Mouse (Mus musculus): ENCODE results near the gene Gpa33.
"Not testable (repeated sequence)": the region's sequence is repeated elsewhere in the genome, so short reads cannot be mapped to it uniquely, and the experiment has no call there.

The Gpa33 gene

DNA sequence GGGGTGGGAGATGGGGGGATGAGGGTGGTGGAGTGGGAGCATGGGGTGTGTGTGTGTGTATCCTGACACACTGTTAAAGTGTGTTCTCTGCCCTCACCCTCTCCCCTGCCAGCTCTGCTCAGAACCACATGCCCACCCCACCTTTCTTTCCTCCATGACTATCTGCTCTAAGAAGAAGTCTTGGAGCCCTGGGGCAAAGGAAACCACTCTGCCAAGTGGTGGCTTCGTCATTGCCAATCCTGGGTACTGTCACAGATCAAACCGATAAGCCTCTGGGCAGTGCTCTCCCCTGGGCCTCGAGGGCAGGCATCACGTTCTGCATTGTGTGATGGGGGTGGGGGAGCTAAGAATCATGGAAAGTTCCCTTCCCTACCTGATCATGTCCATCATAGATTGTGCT is 2.3 kb downstream of the Gpa33 start:
- DNase-seq (ENCODE audit: extremely low read depth, low read depth), result no peak

- no peak for DNase-seq (ENCODE audit: extremely low read depth, low read depth)
These were observed 5.2 kb downstream of the Gpa33 start for GRCm38 (mm10) chr1:166135091-166135740.

- DNase-seq (ENCODE audit: extremely low read depth, low read depth), result no peak
These were observed 7.4 kb downstream of the Gpa33 start for GRCm38 (mm10) chr1:166137244-166137938.

- DNase-seq (ENCODE audit: extremely low read depth, low read depth), result no peak
These were observed 8.1 kb downstream of the Gpa33 start for GRCm38 (mm10) chr1:166138136-166138535.

GRCm38 (mm10) chr1:166139113-166139512 is 9.1 kb downstream of the Gpa33 start:
- DNase-seq (ENCODE audit: extremely low read depth, low read depth), result no peak

- DNase-seq (ENCODE audit: extremely low read depth, low read depth), result no peak
These were observed 9.7 kb downstream of the Gpa33 start for GRCm38 (mm10) chr1:166139620-166140184.

DNA sequence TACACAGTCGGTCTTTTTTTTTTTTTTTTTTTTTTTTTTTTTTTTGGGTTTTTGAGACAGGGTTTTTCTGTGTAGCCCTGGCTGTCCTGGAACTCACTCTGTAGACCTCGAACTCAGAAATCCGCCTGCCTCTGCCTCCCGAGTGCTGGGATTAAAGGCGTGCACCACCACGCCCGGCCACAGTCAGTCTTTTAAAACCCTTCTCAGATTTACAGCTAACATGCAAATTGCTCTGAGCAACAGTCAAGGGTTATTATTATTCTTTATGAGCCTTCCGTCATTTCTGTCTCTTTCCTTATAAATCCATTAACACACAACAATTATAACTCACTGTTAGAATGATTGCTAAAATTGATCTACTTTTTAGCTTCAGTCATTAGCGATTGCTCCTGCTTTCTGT is 11.8 kb downstream of the Gpa33 start:
- not testable (repeated sequence) for DNase-seq (ENCODE audit: extremely low read depth, low read depth)

GRCm38 (mm10) chr1:166142369-166142768 is 12.3 kb downstream of the Gpa33 start:
- DNase-seq (ENCODE audit: extremely low read depth, low read depth), result no peak

GRCm38 (mm10) chr1:166146626-166147025 is 16.6 kb downstream of the Gpa33 start:
- DNase-seq (ENCODE audit: extremely low read depth, low read depth), result no peak

DNA sequence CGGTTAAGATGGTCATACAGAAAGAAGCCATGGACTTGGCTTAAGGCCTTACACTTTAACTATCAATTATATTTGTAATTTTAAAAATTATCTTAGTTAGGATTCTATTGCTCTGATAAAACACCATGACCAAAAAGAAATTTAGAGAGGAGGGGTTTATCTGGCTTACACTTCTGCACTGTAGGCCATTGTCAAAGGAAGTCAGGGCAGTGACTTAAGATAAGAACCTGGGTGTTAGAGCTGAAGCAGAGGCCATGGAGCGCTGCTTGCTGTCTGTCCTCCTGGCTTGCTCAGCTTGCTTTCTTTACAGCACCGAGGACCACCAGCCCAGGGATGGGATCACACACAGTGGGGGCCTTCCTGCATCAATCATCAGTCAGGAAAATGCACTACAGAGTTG is 17.6 kb downstream of the Gpa33 start:
- DNase-seq (ENCODE audit: extremely low read depth, low read depth), result no peak

GRCm38 (mm10) chr1:166149441-166149840 is 19.4 kb downstream of the Gpa33 start:
- no peak for DNase-seq (ENCODE audit: extremely low read depth, low read depth)

GRCm38 (mm10) chr1:166150035-166150434 is 20.0 kb downstream of the Gpa33 start:
- DNase-seq (ENCODE audit: extremely low read depth, low read depth), result no peak

GRCm38 (mm10) chr1:166151341-166151740 is 21.3 kb downstream of the Gpa33 start:
- no peak for DNase-seq (ENCODE audit: extremely low read depth, low read depth)

DNA sequence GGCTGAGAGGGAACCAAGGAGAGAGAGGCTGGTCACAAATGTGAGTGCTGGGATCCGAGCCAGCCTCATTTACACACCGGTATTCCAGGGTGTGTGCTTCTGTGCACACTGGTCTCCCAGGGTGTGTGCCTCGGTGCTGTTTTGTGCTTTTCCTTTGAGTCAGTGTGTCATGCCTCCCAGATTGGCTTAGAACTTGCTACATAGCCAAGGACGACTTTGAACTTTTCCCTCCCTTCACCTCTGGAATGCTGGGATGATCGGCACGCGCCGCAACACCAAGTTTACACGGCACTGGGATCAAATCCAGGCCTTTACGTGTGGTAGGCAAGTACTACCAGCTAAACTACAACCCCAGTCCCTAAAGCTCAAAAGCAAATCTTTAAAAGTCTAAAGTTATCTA is 22.0 kb downstream of the Gpa33 start:
- no peak for DNase-seq (ENCODE audit: extremely low read depth, low read depth)

GRCm38 (mm10) chr1:166153351-166154120 is 23.5 kb downstream of the Gpa33 start:
- peak; percentile 80 for DNase-seq (ENCODE audit: extremely low read depth, low read depth)

DNA sequence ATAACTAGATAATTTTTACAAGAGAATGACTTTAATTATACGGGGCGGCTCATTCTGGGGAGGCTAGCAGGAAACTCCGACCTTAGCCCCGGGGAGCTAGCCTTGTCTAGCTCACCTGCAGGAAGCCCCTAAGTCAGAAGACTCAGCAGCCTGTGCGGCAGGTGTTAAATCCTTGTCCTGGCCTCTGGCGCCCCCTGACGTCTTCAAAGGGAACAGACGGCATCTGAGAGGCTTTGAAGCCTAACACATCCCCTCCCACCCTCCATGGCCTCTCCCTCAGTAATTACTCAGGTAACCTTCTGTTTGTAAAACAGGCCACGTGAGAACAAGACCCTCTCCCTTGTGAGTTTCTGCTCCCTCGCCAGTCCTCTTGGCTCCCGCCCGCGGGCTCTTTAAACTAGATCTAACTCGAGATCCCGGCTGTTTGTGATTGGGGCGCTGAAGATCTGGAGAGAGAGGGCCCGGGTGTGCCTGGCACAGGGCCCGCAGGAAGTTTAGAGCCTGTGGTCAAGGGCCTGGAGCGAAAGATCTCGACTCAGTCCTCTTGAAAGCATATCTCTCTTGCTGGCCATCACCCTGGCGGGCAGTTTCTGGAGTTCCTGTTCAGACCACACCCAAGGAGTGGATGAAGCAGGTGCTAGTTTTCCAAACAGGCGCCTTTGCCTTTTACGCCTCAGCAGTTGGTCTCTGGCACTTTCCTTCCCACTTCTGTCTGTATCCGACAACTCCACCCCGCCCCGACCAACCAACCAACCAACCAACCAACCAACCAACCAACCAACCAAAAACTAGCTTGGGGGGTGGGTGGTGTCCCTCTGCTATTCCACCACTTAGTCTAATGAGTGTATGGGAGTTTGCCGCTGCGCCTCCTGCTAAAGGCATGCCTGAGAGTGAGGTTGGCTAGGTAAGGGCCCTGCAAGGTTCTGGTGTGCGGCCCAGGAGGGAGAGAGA is 24.4 kb downstream of the Gpa33 start:
- no peak for DNase-seq (ENCODE audit: extremely low read depth, low read depth)

DNA sequence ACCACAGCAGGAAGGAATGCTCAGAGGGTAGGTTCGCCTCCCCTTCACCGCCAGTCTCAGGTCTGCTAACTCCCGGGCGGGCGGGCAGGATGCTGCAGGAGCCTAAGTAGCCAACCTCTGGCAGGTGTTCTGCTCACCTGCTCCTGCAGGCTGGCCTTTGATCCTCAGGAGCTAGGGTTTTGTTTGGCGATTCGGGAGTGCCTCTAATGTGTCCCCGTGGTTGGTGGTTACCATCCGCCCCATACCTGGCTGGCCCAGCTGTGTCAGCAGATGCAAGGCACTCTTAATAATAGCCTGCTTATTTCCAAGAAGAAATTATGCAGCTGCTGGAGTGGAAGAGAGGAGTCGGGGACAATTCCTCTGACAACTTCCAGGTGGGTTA is 25.1 kb downstream of the Gpa33 start:
- no peak for DNase-seq (ENCODE audit: extremely low read depth, low read depth)

DNA sequence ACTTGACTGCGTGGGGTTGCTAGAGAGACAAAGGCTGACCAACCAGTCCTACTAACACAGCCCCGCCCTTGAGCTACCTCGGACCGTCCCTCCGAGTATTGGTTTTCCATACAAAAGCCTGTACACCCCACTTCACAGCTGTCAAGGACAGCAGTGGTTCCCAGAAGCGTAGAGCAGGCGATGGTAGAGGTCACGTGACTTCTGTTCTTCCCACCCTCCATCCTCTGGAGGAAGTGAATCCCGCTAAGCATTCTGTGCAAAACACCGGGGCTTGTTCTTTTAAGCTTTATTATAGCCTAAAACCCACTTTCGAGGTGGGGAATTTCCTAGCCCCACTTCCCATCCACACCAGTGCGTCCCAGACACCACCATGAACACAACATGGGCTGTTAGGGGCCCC is 27.7 kb downstream of the Gpa33 start:
- DNase-seq (ENCODE audit: extremely low read depth, low read depth), result no peak

GRCm38 (mm10) chr1:166158664-166159063 is 28.6 kb downstream of the Gpa33 start:
- DNase-seq (ENCODE audit: extremely low read depth, low read depth), result no peak

- DNase-seq (ENCODE audit: extremely low read depth, low read depth), result no peak
These were observed 30.1 kb downstream of the Gpa33 start for GRCm38 (mm10) chr1:166160111-166160510.
